Mouse (Mus musculus): Measurements from ENCODE around the gene Slit3. TPM values are rescaled to one million over a fixed set of nuclear protein-coding genes. Genes with fewer than 3 reads are reported as not detected.

Slit3 gene
- polyA plus RNA-seq, 1 experiment from 2014 or later: 5.9 TPM

DNA sequence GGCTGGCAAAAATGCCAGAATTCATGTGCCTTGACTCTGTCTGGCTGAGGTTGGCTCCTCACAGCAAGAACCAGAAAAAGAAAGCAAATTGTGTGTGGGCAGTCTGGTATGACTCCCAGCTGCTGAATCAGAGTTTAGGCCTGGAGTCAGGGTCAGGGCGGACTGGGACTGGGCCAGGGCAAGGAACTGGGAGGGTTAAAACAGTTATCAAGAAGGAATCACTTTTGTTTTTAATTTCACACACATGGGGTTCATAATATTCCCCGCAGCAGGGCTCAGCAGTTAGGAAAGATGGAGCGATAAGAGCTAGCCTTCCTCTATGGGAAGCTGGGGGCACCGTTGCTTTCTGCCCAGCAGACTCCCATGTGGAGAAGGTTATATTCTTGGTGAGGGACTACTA lies 234.8 kb downstream of the Slit3 start:
- no peak for ATAC-seq
- no peak overlapping the region for H3K9ac ChIP-seq (ENCODE audit: low read depth, low read length)
- H3K27ac ChIP-seq (ENCODE audit: low read length): no peak overlapping the region
- H3K4me2 ChIP-seq (ENCODE audit: low read depth, low read length): no peak overlapping the region
- no peak overlapping the region for H3K4me3 ChIP-seq (ENCODE audit: low read length)
- H3K27me3 ChIP-seq (replicated peaks; ENCODE audit: control insufficient read depth, insufficient read depth, low read length): no peaks in the 10 kb centered on the region
- no peaks in the 10 kb centered on the region for H3K9me3 ChIP-seq (ENCODE audit: control insufficient read depth, low read length)
- 83% methylated on average over 4 of the region's 4 CpGs for WGBS
- H3K4me1 ChIP-seq (ENCODE audit: control insufficient read depth, insufficient read depth, low read length): no peaks in the 10 kb centered on the region
- H3K36me3 ChIP-seq (ENCODE audit: control insufficient read depth, insufficient read depth, low read length): no peaks in the 10 kb centered on the region

DNA sequence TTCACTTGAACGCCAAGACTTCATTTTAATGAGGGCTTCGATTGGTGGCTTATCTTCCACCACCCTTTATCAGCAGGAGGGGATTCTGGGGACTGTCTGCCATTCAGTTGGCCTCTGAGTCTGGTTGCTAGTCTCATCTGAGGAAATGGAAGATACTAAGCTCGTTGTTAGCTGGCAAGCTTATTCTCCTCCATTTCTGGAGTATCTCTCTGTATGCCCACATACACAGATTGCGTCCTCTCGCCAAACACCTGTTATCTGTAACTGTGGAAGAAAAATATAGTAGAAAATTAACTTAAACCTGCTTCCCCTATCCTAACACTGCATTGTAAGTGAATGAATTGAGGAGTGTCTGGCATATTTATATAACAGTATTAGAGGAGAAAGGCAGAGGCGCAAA lies 240.0 kb downstream of the Slit3 start:
- no peak overlapping the region for H3K4me2 ChIP-seq (ENCODE audit: low read depth, low read length)
- H3K36me3 ChIP-seq (ENCODE audit: control insufficient read depth, insufficient read depth, low read length): no peaks in the 10 kb centered on the region
- no peaks in the 10 kb centered on the region for H3K27me3 ChIP-seq (replicated peaks; ENCODE audit: control insufficient read depth, insufficient read depth, low read length)
- H3K9me3 ChIP-seq (ENCODE audit: control insufficient read depth, low read length): no peaks in the 10 kb centered on the region
- H3K4me1 ChIP-seq (ENCODE audit: control insufficient read depth, insufficient read depth, low read length): no peaks in the 10 kb centered on the region
- H3K4me3 ChIP-seq (ENCODE audit: low read length): no peak overlapping the region
- H3K9ac ChIP-seq (ENCODE audit: low read depth, low read length): no peak overlapping the region
- no peak for ATAC-seq
- no peak overlapping the region for H3K27ac ChIP-seq (ENCODE audit: low read length)
- WGBS: 77% methylated on average over 6 of the region's 6 CpGs

DNA sequence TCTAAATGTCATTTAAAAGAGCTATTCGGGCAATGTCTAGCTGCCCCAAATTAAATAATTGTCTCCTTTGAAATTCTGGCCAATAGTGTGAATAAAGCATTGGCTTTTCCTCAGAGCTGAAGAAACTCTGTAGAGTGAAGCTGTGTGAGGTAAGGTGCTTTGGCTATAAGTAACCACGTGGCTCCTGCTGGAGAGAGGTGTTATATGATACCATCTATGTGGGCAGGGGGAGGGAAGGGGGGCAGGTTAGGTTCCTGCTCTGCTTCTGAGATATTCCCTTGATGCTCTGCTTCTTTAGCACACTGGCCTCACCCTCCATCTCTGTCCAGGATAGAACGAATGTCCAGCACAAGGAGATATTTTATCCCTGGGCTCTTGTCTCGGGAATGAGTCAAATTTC lies 242.0 kb downstream of the Slit3 start:
- no peak for ATAC-seq
- no peak overlapping the region for H3K4me2 ChIP-seq (ENCODE audit: low read depth, low read length)

DNA sequence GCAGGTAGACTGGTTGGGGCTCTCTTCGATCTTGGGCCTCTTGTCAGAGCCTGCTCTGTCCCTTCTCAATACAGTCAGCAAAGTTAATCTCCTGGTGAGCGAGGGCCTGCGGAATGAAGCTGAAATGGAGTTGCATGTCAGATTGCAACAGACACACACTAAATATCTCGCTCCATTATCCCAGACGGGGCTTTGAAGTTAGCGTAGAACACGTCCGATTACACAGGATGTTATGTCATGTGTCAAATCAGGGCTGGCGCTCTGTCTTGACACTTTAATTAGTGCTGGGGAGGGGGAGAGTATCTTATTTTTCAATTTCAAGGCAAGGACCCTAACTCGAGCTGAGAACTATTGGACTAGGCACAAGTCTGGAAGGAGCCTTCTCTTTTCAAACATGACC lies 243.4 kb downstream of the Slit3 start:
- no peak for ATAC-seq
- no peaks in the 10 kb centered on the region for H3K9me3 ChIP-seq (ENCODE audit: control insufficient read depth, low read length)
- 51% methylated on average over 10 of the region's 10 CpGs for WGBS
- H3K9ac ChIP-seq (ENCODE audit: low read depth, low read length): no peak overlapping the region
- no peaks in the 10 kb centered on the region for H3K4me1 ChIP-seq (ENCODE audit: control insufficient read depth, insufficient read depth, low read length)
- no peaks in the 10 kb centered on the region for H3K27me3 ChIP-seq (replicated peaks; ENCODE audit: control insufficient read depth, insufficient read depth, low read length)
- H3K4me2 ChIP-seq (ENCODE audit: low read depth, low read length): no peak overlapping the region
- no peaks in the 10 kb centered on the region for H3K36me3 ChIP-seq (ENCODE audit: control insufficient read depth, insufficient read depth, low read length)
- no peak overlapping the region for H3K27ac ChIP-seq (ENCODE audit: low read length)
- no peak overlapping the region for H3K4me3 ChIP-seq (ENCODE audit: low read length)

More for the DNA sequence above, 242.0 kb downstream of the Slit3 start:
- Histone ChIP-seq H3K4me3 (ENCODE audit: low read length) (no peak overlapping the region), H3K27ac (ENCODE audit: low read length) (no peak overlapping the region), H3K9ac (ENCODE audit: low read depth, low read length) (no peak overlapping the region), H3K4me1 (ENCODE audit: control insufficient read depth, insufficient read depth, low read length) (no peaks in the 10 kb centered on the region), H3K9me3 (ENCODE audit: control insufficient read depth, low read length) (no peaks in the 10 kb centered on the region), H3K27me3 (replicated peaks; ENCODE audit: control insufficient read depth, insufficient read depth, low read length) (no peaks in the 10 kb centered on the region), H3K36me3 (ENCODE audit: control insufficient read depth, insufficient read depth, low read length) (no peaks in the 10 kb centered on the region)
- 66% methylated on average over 4 of the region's 4 CpGs for WGBS

DNA sequence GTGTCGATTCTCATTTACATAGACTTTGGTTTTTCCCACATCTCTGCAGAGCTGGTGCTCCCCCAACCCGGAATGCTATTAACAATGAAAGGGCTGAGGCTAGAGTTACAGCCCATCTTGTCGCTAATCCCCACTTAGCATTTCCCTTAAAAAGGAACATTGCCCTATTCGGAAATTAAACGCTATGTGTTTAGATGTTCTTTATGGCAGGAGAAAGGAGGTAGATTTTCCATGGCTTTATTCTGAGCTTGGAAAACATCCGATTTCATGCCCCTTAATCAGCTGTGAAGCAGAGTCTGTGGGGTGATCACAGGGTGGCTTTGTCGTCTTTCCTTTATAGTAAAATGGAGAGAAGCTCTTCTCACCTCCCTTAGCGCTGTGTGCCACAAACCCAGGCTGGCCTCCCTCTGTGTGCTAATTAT lies 244.5 kb downstream of the Slit3 start:
- ATAC-seq: no peak

DNA sequence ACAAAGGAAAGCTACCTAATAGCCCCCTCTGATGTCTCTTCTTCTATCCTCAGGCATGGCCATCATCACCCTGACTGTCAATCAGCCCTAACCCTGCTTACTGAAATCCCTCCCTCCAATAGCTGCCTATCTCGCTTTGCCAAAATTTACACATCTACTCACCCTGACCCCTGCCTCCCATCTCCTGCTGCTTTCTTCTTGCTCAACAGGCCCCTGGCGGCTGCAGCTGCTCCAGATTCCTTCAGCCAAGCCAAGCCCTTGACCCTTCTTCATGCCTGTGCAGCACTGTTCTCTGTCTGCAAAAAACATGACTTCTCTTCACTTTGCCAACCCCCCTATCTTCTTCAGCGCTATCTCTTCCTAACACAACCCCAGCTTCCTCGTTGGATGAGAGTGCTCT lies 245.6 kb downstream of the Slit3 start:
- no peak overlapping the region for H3K9ac ChIP-seq (ENCODE audit: low read depth, low read length)
- no peaks in the 10 kb centered on the region for H3K9me3 ChIP-seq (ENCODE audit: control insufficient read depth, low read length)
- ATAC-seq: no peak
- H3K36me3 ChIP-seq (ENCODE audit: control insufficient read depth, insufficient read depth, low read length): no peaks in the 10 kb centered on the region
- H3K27ac ChIP-seq (ENCODE audit: low read length): no peak overlapping the region
- WGBS: 74% methylated on average over 4 of the region's 4 CpGs
- peaks cover 7% of the 10 kb centered on the region for H3K4me1 ChIP-seq (ENCODE audit: control insufficient read depth, insufficient read depth, low read length)
- no peaks in the 10 kb centered on the region for H3K27me3 ChIP-seq (replicated peaks; ENCODE audit: control insufficient read depth, insufficient read depth, low read length)
- H3K4me2 ChIP-seq (ENCODE audit: low read depth, low read length): no peak overlapping the region
- no peak overlapping the region for H3K4me3 ChIP-seq (ENCODE audit: low read length)

More for the DNA sequence above, 244.5 kb downstream of the Slit3 start:
- Histone ChIP-seq H3K9me3 (ENCODE audit: control insufficient read depth, low read length) (no peaks in the 10 kb centered on the region), H3K4me2 (ENCODE audit: low read depth, low read length) (no peak overlapping the region), H3K27me3 (replicated peaks; ENCODE audit: control insufficient read depth, insufficient read depth, low read length) (no peaks in the 10 kb centered on the region), H3K9ac (ENCODE audit: low read depth, low read length) (no peak overlapping the region), H3K4me1 (ENCODE audit: control insufficient read depth, insufficient read depth, low read length) (peaks cover 3% of the 10 kb centered on the region; the same call in 1 of the 2 replicates), H3K27ac (ENCODE audit: low read length) (no peak overlapping the region), H3K36me3 (ENCODE audit: control insufficient read depth, insufficient read depth, low read length) (no peaks in the 10 kb centered on the region), H3K4me3 (ENCODE audit: low read length) (no peak overlapping the region)
- 28% methylated on average over 8 of the region's 8 CpGs for WGBS

DNA sequence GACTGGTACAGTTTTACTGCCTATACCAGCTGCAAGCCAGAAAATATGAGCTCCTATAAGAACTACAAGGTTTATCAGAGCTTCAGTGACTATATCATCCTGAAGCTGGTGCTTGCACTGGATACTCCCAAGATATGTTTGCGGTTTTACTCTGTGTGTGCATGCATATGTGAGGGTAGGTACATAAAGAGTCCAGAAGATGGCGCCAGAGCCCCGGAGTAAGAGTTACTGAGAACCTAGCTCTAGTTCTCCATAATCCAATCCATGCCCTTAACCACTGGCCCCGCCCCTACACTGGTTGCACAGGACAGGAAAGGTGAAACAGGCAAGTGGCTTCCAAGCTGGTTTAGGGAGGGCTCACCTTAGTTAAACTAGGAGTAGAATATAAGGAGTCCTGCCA lies 246.2 kb downstream of the Slit3 start:
- no peak overlapping the region for H3K4me2 ChIP-seq (ENCODE audit: low read depth, low read length)
- 89% methylated on average over 4 of the region's 4 CpGs for WGBS
- no peak for ATAC-seq
- H3K4me1 ChIP-seq (ENCODE audit: control insufficient read depth, insufficient read depth, low read length): peaks cover 7% of the 10 kb centered on the region
- H3K9me3 ChIP-seq (ENCODE audit: control insufficient read depth, low read length): no peaks in the 10 kb centered on the region
- H3K27ac ChIP-seq (ENCODE audit: low read length): no peak overlapping the region
- H3K27me3 ChIP-seq (replicated peaks; ENCODE audit: control insufficient read depth, insufficient read depth, low read length): no peaks in the 10 kb centered on the region
- no peak overlapping the region for H3K9ac ChIP-seq (ENCODE audit: low read depth, low read length)
- no peak overlapping the region for H3K4me3 ChIP-seq (ENCODE audit: low read length)
- H3K36me3 ChIP-seq (ENCODE audit: control insufficient read depth, insufficient read depth, low read length): no peaks in the 10 kb centered on the region

DNA sequence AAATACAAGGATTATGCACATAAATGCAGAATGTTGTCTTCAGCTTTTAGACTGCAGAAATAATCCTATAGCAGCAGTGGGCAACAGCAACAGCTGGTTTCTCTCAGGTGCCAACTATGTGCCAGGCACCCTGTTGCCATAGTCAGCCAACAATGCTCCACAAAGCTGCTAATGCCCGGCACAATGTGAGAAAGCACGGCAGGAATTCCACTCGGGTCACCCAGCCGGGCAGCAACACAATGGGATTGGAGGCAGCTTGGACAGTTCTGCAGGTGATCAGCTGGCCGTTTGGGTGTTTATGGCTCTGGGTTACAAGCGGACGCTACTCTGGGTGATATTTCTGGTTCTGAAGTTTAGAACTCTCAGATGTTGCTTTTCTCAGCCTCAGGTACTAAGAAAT lies 248.9 kb downstream of the Slit3 start:
- Histone ChIP-seq H3K27ac (ENCODE audit: low read length) (no peak overlapping the region), H3K36me3 (ENCODE audit: control insufficient read depth, insufficient read depth, low read length) (no peaks in the 10 kb centered on the region), H3K27me3 (replicated peaks; ENCODE audit: control insufficient read depth, insufficient read depth, low read length) (no peaks in the 10 kb centered on the region), H3K4me1 (ENCODE audit: control insufficient read depth, insufficient read depth, low read length) (peaks cover 7% of the 10 kb centered on the region), H3K9ac (ENCODE audit: low read depth, low read length) (no peak overlapping the region), H3K9me3 (ENCODE audit: control insufficient read depth, low read length) (peaks cover 2% of the 10 kb centered on the region; the same call in 1 of the 2 replicates), H3K4me2 (ENCODE audit: low read depth, low read length) (no peak overlapping the region), H3K4me3 (ENCODE audit: low read length) (no peak overlapping the region)
- ATAC-seq: no peak
- WGBS: 36% methylated on average over 7 of the region's 7 CpGs

DNA sequence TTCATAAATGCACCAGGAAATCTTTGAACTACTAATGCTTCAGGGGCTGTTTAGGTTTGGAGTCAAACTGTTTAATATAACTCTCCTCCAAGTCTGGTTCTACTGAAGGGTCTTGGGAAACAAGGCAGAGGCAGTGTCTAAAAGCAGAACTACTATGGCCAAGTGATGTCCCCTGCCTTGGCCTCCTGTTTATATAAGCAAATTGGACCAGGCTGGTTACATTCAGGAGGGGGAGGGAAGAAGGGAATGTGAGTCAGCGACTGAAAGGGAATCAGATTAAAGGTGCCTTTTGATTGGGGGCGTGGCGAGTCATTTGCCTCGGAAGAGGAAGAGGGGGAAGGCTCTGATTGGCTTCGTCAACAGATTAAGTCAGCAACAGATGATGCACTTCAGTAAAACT lies 249.7 kb downstream of the Slit3 start:
- Histone ChIP-seq H3K9ac (ENCODE audit: low read depth, low read length) (no peak overlapping the region), H3K4me3 (ENCODE audit: low read length) (no peak overlapping the region), H3K4me1 (ENCODE audit: control insufficient read depth, insufficient read depth, low read length) (peaks cover 7% of the 10 kb centered on the region), H3K36me3 (ENCODE audit: control insufficient read depth, insufficient read depth, low read length) (no peaks in the 10 kb centered on the region), H3K9me3 (ENCODE audit: control insufficient read depth, low read length) (peaks cover 2% of the 10 kb centered on the region; the same call in 1 of the 2 replicates), H3K27ac (ENCODE audit: low read length) (no peak overlapping the region), H3K27me3 (replicated peaks; ENCODE audit: control insufficient read depth, insufficient read depth, low read length) (no peaks in the 10 kb centered on the region), H3K4me2 (ENCODE audit: low read depth, low read length) (no peak overlapping the region)
- 15% methylated on average over 5 of the region's 5 CpGs for WGBS
- no peak for ATAC-seq

DNA sequence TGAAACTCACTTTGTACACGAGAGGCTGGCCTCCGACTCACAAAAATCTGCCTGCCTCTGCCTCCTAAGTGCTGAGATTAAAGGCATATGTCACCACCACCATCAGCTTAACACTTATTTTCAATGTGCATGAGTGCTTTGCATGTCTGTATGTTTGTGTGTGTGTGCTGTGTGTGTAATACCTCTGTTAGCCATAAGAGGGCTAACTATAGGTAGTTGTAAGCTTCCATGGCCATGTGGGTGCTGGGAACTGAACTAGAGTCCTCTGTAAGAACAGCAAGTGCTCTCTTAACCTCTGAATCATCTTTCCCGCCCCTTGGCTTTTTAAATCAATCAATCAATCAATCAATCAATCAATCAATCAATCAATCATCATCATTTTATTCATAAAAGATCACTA lies 251.4 kb downstream of the Slit3 start:
- 94% methylated on average over 3 of the region's 3 CpGs for WGBS
- Histone ChIP-seq H3K9ac (ENCODE audit: low read depth, low read length) (no peak overlapping the region), H3K4me2 (ENCODE audit: low read depth, low read length) (no peak overlapping the region), H3K27me3 (replicated peaks; ENCODE audit: control insufficient read depth, insufficient read depth, low read length) (no peaks in the 10 kb centered on the region), H3K27ac (ENCODE audit: low read length) (no peak overlapping the region), H3K36me3 (ENCODE audit: control insufficient read depth, insufficient read depth, low read length) (no peaks in the 10 kb centered on the region), H3K4me3 (ENCODE audit: low read length) (no peak overlapping the region), H3K9me3 (ENCODE audit: control insufficient read depth, low read length) (peaks cover 2% of the 10 kb centered on the region; the same call in 1 of the 2 replicates), H3K4me1 (ENCODE audit: control insufficient read depth, insufficient read depth, low read length) (peaks cover 7% of the 10 kb centered on the region)
- no peak for ATAC-seq

Measured in intestine, embryonic 16.5 days (tissue).